Comparison of ENCODE assay signal across 9 mouse cellular contexts in the genomic region with DNA sequence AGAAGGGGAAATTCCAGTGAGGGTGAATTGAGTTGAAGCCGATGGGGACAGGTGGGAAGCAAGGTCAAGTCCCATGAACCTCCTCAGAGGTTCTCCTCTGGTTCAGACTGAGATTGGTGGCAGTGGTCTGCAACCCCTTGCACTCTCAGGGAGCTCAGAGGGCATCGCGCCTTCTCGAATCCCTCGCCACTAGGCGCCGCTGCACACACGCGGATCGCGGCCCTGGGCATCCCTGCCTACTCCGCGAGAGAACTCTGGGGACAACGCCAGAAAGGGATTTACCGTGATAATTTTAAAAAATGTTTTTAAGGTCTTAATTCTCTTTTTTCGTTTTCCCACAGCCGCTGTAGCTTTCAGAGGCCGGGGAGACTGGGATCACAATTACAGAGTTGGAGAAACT. TPM values are rescaled to one million over a fixed set of nuclear protein-coding genes. Genes with fewer than 3 reads are reported as not detected.
DNase-seq lines count a peak whose midpoint lies in the region; ATAC-seq and TF ChIP-seq lines count a peak whose summit lies in the region.
"Had no signal": no experiment of that assay in that cellular context is flagged by ENCODE, and none has a peak within 500 bp of the region (broad histone marks: within the 10 kb centered on the region; RNA-seq: fewer than 3 reads in every experiment).

No protein-coding gene starts in this region.

- no peak overlapping the region for H3K9ac ChIP-seq in heart, embryonic 11.5 days (ENCODE audit: low read depth, low read length)
- no peak overlapping the region for H3K9ac ChIP-seq in forebrain, postnatal 0 days
- H3K9ac ChIP-seq in limb, embryonic 11.5 days (ENCODE audit: low read length) = no peak overlapping the region

- H3K9me3 ChIP-seq in heart, embryonic 11.5 days (replicated peaks; ENCODE audit: control insufficient read depth, low read length) = no peaks in the 10 kb centered on the region
- H3K9me3 ChIP-seq in forebrain, postnatal 0 days (ENCODE audit: low read length) = no peaks in the 10 kb centered on the region
- H3K9me3 ChIP-seq in limb, embryonic 11.5 days (ENCODE audit: control insufficient read depth, low read length) = no peaks in the 10 kb centered on the region

- no peak overlapping the region for H3K4me3 ChIP-seq in heart, embryonic 11.5 days (ENCODE audit: low read depth, low read length)
- no peak overlapping the region for H3K4me3 ChIP-seq in forebrain, postnatal 0 days (ENCODE audit: low read depth, low read length)
- H3K4me3 ChIP-seq in limb, embryonic 11.5 days (ENCODE audit: low read depth, low read length) = no peak overlapping the region

- peak; percentile 51 to 87 for DNase-seq in heart, adult 18-20 months
- DNase-seq in cerebellum, adult 18-20 months = peak; percentile 46 to 61
- peak; percentile 92 for DNase-seq in forebrain, postnatal 0 days
- peak; percentile 57 for DNase-seq in induced T-regulatory cell, adult 2 months (ENCODE audit: low read depth)
- DNase-seq in limb, embryonic 11.5 days (ENCODE audit: low spot score) = peak; percentile 92
- peak; percentile 33 for DNase-seq in naive thymus-derived CD4-positive, alpha-beta T cell, adult 2 months (ENCODE audit: low read depth)
- DNase-seq in testis, postnatal 10 days (ENCODE audit: low spot score) = peak; percentile 91

- H3K27me3 ChIP-seq in heart, embryonic 11.5 days (ENCODE audit: control insufficient read depth, insufficient read depth, low read length) = peaks cover 97% of the 10 kb centered on the region
- H3K27me3 ChIP-seq in forebrain, postnatal 0 days (ENCODE audit: insufficient read depth, low read length) = peaks cover 41% of the 10 kb centered on the region
- peaks cover 85% of the 10 kb centered on the region for H3K27me3 ChIP-seq in limb, embryonic 11.5 days (ENCODE audit: control insufficient read depth, insufficient read depth, low read length)

- TF ChIP-seq CTCF in forebrain, postnatal 0 days (IDR thresholded peaks at IDR 0.05; ENCODE audit: low read depth) = peak; percentile 96

- under 1% methylated on average over 18 of the region's 18 CpGs for WGBS in heart, embryonic 11.5 days (ENCODE audit: insufficient replicate concordance)
- WGBS in forebrain, postnatal 0 days = 4% methylated on average over 18 of the region's 18 CpGs
- under 1% methylated on average over 18 of the region's 18 CpGs for WGBS in limb, embryonic 11.5 days

- H3K4me2 ChIP-seq in heart, embryonic 11.5 days = no peak overlapping the region
- H3K4me2 ChIP-seq in forebrain, postnatal 0 days (ENCODE audit: low read depth) = no peak overlapping the region
- H3K4me2 ChIP-seq in limb, embryonic 11.5 days (ENCODE audit: low read depth, severe bottlenecking) = no peak overlapping the region

- no peaks in the 10 kb centered on the region for H3K36me3 ChIP-seq in heart, embryonic 11.5 days (ENCODE audit: control insufficient read depth, insufficient read depth, low read length)
- H3K36me3 ChIP-seq in forebrain, postnatal 0 days (ENCODE audit: insufficient read depth) = no peaks in the 10 kb centered on the region
- H3K36me3 ChIP-seq in limb, embryonic 11.5 days (ENCODE audit: control insufficient read depth, insufficient read depth, low read length) = no peaks in the 10 kb centered on the region
- H3K36me3 ChIP-seq: G1E had no signal

- no peak for ATAC-seq in heart, embryonic 11.5 days (replicated peaks; ENCODE audit: insufficient number of reproducible peaks, low FRiP score, low TSS enrichment)
- ATAC-seq in forebrain, postnatal 0 days = peak; percentile 60
- no peak for ATAC-seq in limb, embryonic 11.5 days (ENCODE audit: insufficient number of reproducible peaks, low FRiP score, low TSS enrichment, low read depth)

- no peak overlapping the region for H3K27ac ChIP-seq in heart, embryonic 11.5 days (ENCODE audit: low read depth, low read length)
- H3K27ac ChIP-seq in forebrain, postnatal 0 days (ENCODE audit: low read depth, low read length) = no peak overlapping the region
- H3K27ac ChIP-seq in limb, embryonic 11.5 days (replicated peaks; ENCODE audit: low read depth, low read length) = no peak overlapping the region

- H3K4me1 ChIP-seq in heart, embryonic 11.5 days (ENCODE audit: control insufficient read depth, insufficient read depth, low read length) = peaks cover 8% of the 10 kb centered on the region; the same call in 1 of the 2 replicates
- no peaks in the 10 kb centered on the region for H3K4me1 ChIP-seq in forebrain, postnatal 0 days (ENCODE audit: insufficient read depth)
- H3K4me1 ChIP-seq in limb, embryonic 11.5 days (ENCODE audit: control insufficient read depth, insufficient read depth, low read length) = peaks cover 2% of the 10 kb centered on the region; the same call in 1 of the 2 replicates

RNA-seq across cellular contexts. Expression of a gene that starts 4.0 kb away (rescaled TPM):
- under 1 TPM in 1 of 2 experiments, not detected in 1; 0.10 TPM for total RNA-seq in heart, adult 18-20 months (2021)
- polyA plus RNA-seq in heart, embryonic 11.5 days (2014; fragmentation: Nextera tagmentation; extraction: Ambion mirVana) = 0.19 and 0.44 TPM in 2 replicates
- 3.2 and 6.0 TPM in 2 replicates for total RNA-seq in forebrain, postnatal 0 days (2014; rRNA removed)
- 4.7 and 11.2 TPM in 2 replicates for polyA plus RNA-seq in forebrain, postnatal 0 days (2015; fragmentation: Nextera tagmentation; extraction: Ambion mirVana)
- polyA plus RNA-seq in limb, embryonic 11.5 days (2014; fragmentation: Nextera tagmentation; extraction: Ambion mirVana) = 14.0 and 15.5 TPM in 2 replicates
- polyA plus RNA-seq: G1E had no signal

Comparison
In these comparisons a context has a peak if more than half of its experiments do, and no peak if none do; other contexts are left out.
1. DNase-seq: peak in every context shown above with its lines; median percentile 92 in forebrain, postnatal 0 days; 92 in limb, embryonic 11.5 days; 91 in testis, postnatal 10 days; 69 in heart, adult 18-20 months; 57 in induced T-regulatory cell, adult 2 months; 54 in cerebellum, adult 18-20 months; 33 in naive thymus-derived CD4-positive, alpha-beta T cell, adult 2 months.